Mouse (Mus musculus) liver, postnatal 0 days (tissue): ENCODE results near the gene Supt5.

ENCODE experiments used
- CTCF ChIP-seq: sonication (generic); IDR thresholded peaks from 2 replicates; pipeline ENCODE4 v1.5.1; 2016; ENCODE audit warnings: antibody characterized with exemption, low read depth
- EP300 ChIP-seq: IDR thresholded peaks from 2 replicates; pipeline ENCODE4 v1.6.1; 2016; ENCODE audit warnings: antibody characterized with exemption, low read depth, mild to moderate bottlenecking

GRCm38 (mm10) chr7:28370977-28371513 is 32.5 kb upstream of the Supt5 start:
- TF ChIP-seq EP300: no peak
- no peak for TF ChIP-seq CTCF
